Mouse (Mus musculus): Measurements from ENCODE around the gene Asb11. TPM values are rescaled to one million over a fixed set of nuclear protein-coding genes. Genes with fewer than 3 reads are reported as not detected.

The Asb11 gene
- polyA plus RNA-seq, 1 experiment: 0.22 TPM

GRCm38 (mm10) chrX:164430621-164431020 lies 6.2 kb upstream of the Asb11 start:
- H3K27ac ChIP-seq (ENCODE audit: control insufficient read depth, insufficient read depth, low read depth, low read length): no peak overlapping the region
- H3K27me3 ChIP-seq (ENCODE audit: control insufficient read depth, insufficient read depth, low read length): no peaks in the 10 kb centered on the region
- TF ChIP-seq POLR2A (IDR thresholded peaks at IDR 0.05; ENCODE audit: control insufficient read depth, low read depth, low read length): no peak
- TF ChIP-seq CTCF (IDR thresholded peaks at IDR 0.05; ENCODE audit: control insufficient read depth, insufficient read depth, insufficient replicate concordance, low read depth, low read length): no peak
- H3K4me1 ChIP-seq (ENCODE audit: control insufficient read depth, insufficient read depth, low read length): no peaks in the 10 kb centered on the region
- no peak overlapping the region for H3K4me3 ChIP-seq (ENCODE audit: control insufficient read depth, low read depth, low read length)
- no peaks in the 10 kb centered on the region for H3K36me3 ChIP-seq (ENCODE audit: control insufficient read depth, insufficient read depth, low read length)

GRCm38 (mm10) chrX:164431133-164431532 lies 5.7 kb upstream of the Asb11 start:
- no peak for TF ChIP-seq CTCF (IDR thresholded peaks at IDR 0.05; ENCODE audit: control insufficient read depth, insufficient read depth, insufficient replicate concordance, low read depth, low read length)
- TF ChIP-seq POLR2A (IDR thresholded peaks at IDR 0.05; ENCODE audit: control insufficient read depth, low read depth, low read length): no peak
- no peak overlapping the region for H3K4me3 ChIP-seq (ENCODE audit: control insufficient read depth, low read depth, low read length)
- no peaks in the 10 kb centered on the region for H3K27me3 ChIP-seq (ENCODE audit: control insufficient read depth, insufficient read depth, low read length)
- H3K36me3 ChIP-seq (ENCODE audit: control insufficient read depth, insufficient read depth, low read length): no peaks in the 10 kb centered on the region
- H3K27ac ChIP-seq (ENCODE audit: control insufficient read depth, insufficient read depth, low read depth, low read length): no peak overlapping the region
- no peaks in the 10 kb centered on the region for H3K4me1 ChIP-seq (ENCODE audit: control insufficient read depth, insufficient read depth, low read length)

- no peak overlapping the region for H3K27ac ChIP-seq (ENCODE audit: control insufficient read depth, insufficient read depth, low read depth, low read length)
- no peak for TF ChIP-seq CTCF (IDR thresholded peaks at IDR 0.05; ENCODE audit: control insufficient read depth, insufficient read depth, insufficient replicate concordance, low read depth, low read length)
- no peak for TF ChIP-seq POLR2A (IDR thresholded peaks at IDR 0.05; ENCODE audit: control insufficient read depth, low read depth, low read length)
- H3K4me1 ChIP-seq (ENCODE audit: control insufficient read depth, insufficient read depth, low read length): no peaks in the 10 kb centered on the region
- H3K36me3 ChIP-seq (ENCODE audit: control insufficient read depth, insufficient read depth, low read length): no peaks in the 10 kb centered on the region
- H3K27me3 ChIP-seq (ENCODE audit: control insufficient read depth, insufficient read depth, low read length): no peaks in the 10 kb centered on the region
- no peak overlapping the region for H3K4me3 ChIP-seq (ENCODE audit: control insufficient read depth, low read depth, low read length)
These were observed 5.3 kb upstream of the Asb11 start for GRCm38 (mm10) chrX:164431541-164431940.

- Histone ChIP-seq H3K36me3 (ENCODE audit: control insufficient read depth, insufficient read depth, low read length) (no peaks in the 10 kb centered on the region), H3K4me3 (ENCODE audit: control insufficient read depth, low read depth, low read length) (no peak overlapping the region), H3K4me1 (ENCODE audit: control insufficient read depth, insufficient read depth, low read length) (no peaks in the 10 kb centered on the region), H3K27me3 (ENCODE audit: control insufficient read depth, insufficient read depth, low read length) (no peaks in the 10 kb centered on the region), H3K27ac (ENCODE audit: control insufficient read depth, insufficient read depth, low read depth, low read length) (no peak overlapping the region)
- TF ChIP-seq POLR2A (IDR thresholded peaks at IDR 0.05; ENCODE audit: control insufficient read depth, low read depth, low read length): no peak
These were observed 4.1 kb upstream of the Asb11 start for GRCm38 (mm10) chrX:164432682-164433081.

GRCm38 (mm10) chrX:164439462-164439861 lies 2.7 kb downstream of the Asb11 start:
- Histone ChIP-seq H3K27me3 (ENCODE audit: control insufficient read depth, insufficient read depth, low read length) (no peaks in the 10 kb centered on the region), H3K27ac (ENCODE audit: control insufficient read depth, insufficient read depth, low read depth, low read length) (no peak overlapping the region), H3K4me3 (ENCODE audit: control insufficient read depth, low read depth, low read length) (no peak overlapping the region), H3K4me1 (ENCODE audit: control insufficient read depth, insufficient read depth, low read length) (no peaks in the 10 kb centered on the region), H3K36me3 (ENCODE audit: control insufficient read depth, insufficient read depth, low read length) (no peaks in the 10 kb centered on the region)
- TF ChIP-seq CTCF (IDR thresholded peaks at IDR 0.05; ENCODE audit: control insufficient read depth, insufficient read depth, insufficient replicate concordance, low read depth, low read length): no peak
- no peak for TF ChIP-seq POLR2A (IDR thresholded peaks at IDR 0.05; ENCODE audit: control insufficient read depth, low read depth, low read length)

- Histone ChIP-seq H3K36me3 (ENCODE audit: control insufficient read depth, insufficient read depth, low read length) (no peaks in the 10 kb centered on the region), H3K27me3 (ENCODE audit: control insufficient read depth, insufficient read depth, low read length) (no peaks in the 10 kb centered on the region), H3K4me1 (ENCODE audit: control insufficient read depth, insufficient read depth, low read length) (no peaks in the 10 kb centered on the region), H3K4me3 (ENCODE audit: control insufficient read depth, low read depth, low read length) (no peak overlapping the region), H3K27ac (ENCODE audit: control insufficient read depth, insufficient read depth, low read depth, low read length) (no peak overlapping the region; the same call in 1 of the 2 replicates)
- TF ChIP-seq POLR2A (IDR thresholded peaks at IDR 0.05; ENCODE audit: control insufficient read depth, low read depth, low read length) (no peak), CTCF (IDR thresholded peaks at IDR 0.05; ENCODE audit: control insufficient read depth, insufficient read depth, insufficient replicate concordance, low read depth, low read length) (no peak)
These were observed 3.3 kb downstream of the Asb11 start for GRCm38 (mm10) chrX:164440140-164440539.

GRCm38 (mm10) chrX:164440703-164441102 lies 3.9 kb downstream of the Asb11 start:
- Histone ChIP-seq H3K36me3 (ENCODE audit: control insufficient read depth, insufficient read depth, low read length) (no peaks in the 10 kb centered on the region), H3K27ac (ENCODE audit: control insufficient read depth, insufficient read depth, low read depth, low read length) (peak overlapping the region; percentile 29), H3K27me3 (ENCODE audit: control insufficient read depth, insufficient read depth, low read length) (no peaks in the 10 kb centered on the region), H3K4me3 (ENCODE audit: control insufficient read depth, low read depth, low read length) (no peak overlapping the region), H3K4me1 (ENCODE audit: control insufficient read depth, insufficient read depth, low read length) (no peaks in the 10 kb centered on the region)
- TF ChIP-seq CTCF (IDR thresholded peaks at IDR 0.05; ENCODE audit: control insufficient read depth, insufficient read depth, insufficient replicate concordance, low read depth, low read length) (no peak), POLR2A (IDR thresholded peaks at IDR 0.05; ENCODE audit: control insufficient read depth, low read depth, low read length) (no peak)

GRCm38 (mm10) chrX:164441306-164441705 lies 4.5 kb downstream of the Asb11 start:
- no peaks in the 10 kb centered on the region for H3K27me3 ChIP-seq (ENCODE audit: control insufficient read depth, insufficient read depth, low read length)

More at GRCm38 (mm10) chrX:164441306-164441705, 4.5 kb downstream of the Asb11 start:
- no peak overlapping the region for H3K4me3 ChIP-seq (ENCODE audit: control insufficient read depth, low read depth, low read length)
- H3K27ac ChIP-seq (ENCODE audit: control insufficient read depth, insufficient read depth, low read depth, low read length): no peak overlapping the region
- H3K4me1 ChIP-seq (ENCODE audit: control insufficient read depth, insufficient read depth, low read length): no peaks in the 10 kb centered on the region
- TF ChIP-seq CTCF (IDR thresholded peaks at IDR 0.05; ENCODE audit: control insufficient read depth, insufficient read depth, insufficient replicate concordance, low read depth, low read length): no peak
- TF ChIP-seq POLR2A (IDR thresholded peaks at IDR 0.05; ENCODE audit: control insufficient read depth, low read depth, low read length): no peak
- no peaks in the 10 kb centered on the region for H3K36me3 ChIP-seq (ENCODE audit: control insufficient read depth, insufficient read depth, low read length)

Data from testis, adult 2 months (tissue).